Mouse (Mus musculus): ENCODE results near the gene Ano1. TPM values are rescaled to one million over a fixed set of nuclear protein-coding genes. Genes with fewer than 3 reads are reported as not detected.

Ano1 gene
- polyA plus RNA-seq, 1 experiment from 2014 or later = 9.8 TPM

GRCm38 (mm10) chr7:144739810-144740209 is 12.0 kb downstream of the Ano1 start:
- Histone ChIP-seq H3K4me1 (ENCODE audit: control insufficient read depth, insufficient read depth, low read length) (peaks cover 8% of the 10 kb centered on the region), H3K27me3 (ENCODE audit: control insufficient read depth, insufficient read depth, low read depth, low read length) (peaks cover 2% of the 10 kb centered on the region; the same call in 1 of the 2 replicates), H3K36me3 (ENCODE audit: control insufficient read depth, insufficient read depth, low read length) (no peaks in the 10 kb centered on the region), H3K4me3 (ENCODE audit: low read depth, low read length) (no peak overlapping the region), H3K9ac (ENCODE audit: low read depth, low read length) (no peak overlapping the region), H3K9me3 (replicated peaks; ENCODE audit: control insufficient read depth, low read length, poor library complexity, severe bottlenecking) (no peaks in the 10 kb centered on the region), H3K4me2 (ENCODE audit: low read length) (no peak overlapping the region), H3K27ac (ENCODE audit: low read length) (no peak overlapping the region)
- 51% methylated on average over 3 of the region's 3 CpGs for WGBS
- no peak for ATAC-seq

GRCm38 (mm10) chr7:144738357-144738798 is 13.4 kb downstream of the Ano1 start:
- ATAC-seq = peak; percentile 58; the same call in 1 of the 2 replicates
- no peak overlapping the region for H3K27ac ChIP-seq (ENCODE audit: low read length)
- H3K27me3 ChIP-seq (ENCODE audit: control insufficient read depth, insufficient read depth, low read depth, low read length) = peaks cover 2% of the 10 kb centered on the region; the same call in 1 of the 2 replicates
- H3K4me3 ChIP-seq (ENCODE audit: low read depth, low read length) = peak overlapping the region; percentile 48
- H3K4me1 ChIP-seq (ENCODE audit: control insufficient read depth, insufficient read depth, low read length) = peaks cover 8% of the 10 kb centered on the region
- H3K4me2 ChIP-seq (ENCODE audit: low read length) = peak overlapping the region; percentile 94
- under 1% methylated on average over 26 of the region's 33 CpGs for WGBS
- peak overlapping the region; percentile 72 for H3K9ac ChIP-seq (ENCODE audit: low read depth, low read length)
- no peaks in the 10 kb centered on the region for H3K36me3 ChIP-seq (ENCODE audit: control insufficient read depth, insufficient read depth, low read length)
- no peaks in the 10 kb centered on the region for H3K9me3 ChIP-seq (replicated peaks; ENCODE audit: control insufficient read depth, low read length, poor library complexity, severe bottlenecking)

GRCm38 (mm10) chr7:144731897-144732291 is 19.9 kb downstream of the Ano1 start:
- H3K27ac ChIP-seq (ENCODE audit: low read length) = no peak overlapping the region
- no peak overlapping the region for H3K4me3 ChIP-seq (ENCODE audit: low read depth, low read length)
- no peaks in the 10 kb centered on the region for H3K36me3 ChIP-seq (ENCODE audit: control insufficient read depth, insufficient read depth, low read length)
- no peaks in the 10 kb centered on the region; the same call in 1 of the 2 replicates for H3K27me3 ChIP-seq (ENCODE audit: control insufficient read depth, insufficient read depth, low read depth, low read length)
- no peaks in the 10 kb centered on the region for H3K4me1 ChIP-seq (ENCODE audit: control insufficient read depth, insufficient read depth, low read length)
- H3K9me3 ChIP-seq (replicated peaks; ENCODE audit: control insufficient read depth, low read length, poor library complexity, severe bottlenecking) = no peaks in the 10 kb centered on the region
- 35% methylated on average over 4 of the region's 4 CpGs for WGBS
- no peak overlapping the region for H3K9ac ChIP-seq (ENCODE audit: low read depth, low read length)
- no peak overlapping the region for H3K4me2 ChIP-seq (ENCODE audit: low read length)
- no peak for ATAC-seq

GRCm38 (mm10) chr7:144731182-144731896 is 20.4 kb downstream of the Ano1 start:
- no peaks in the 10 kb centered on the region for H3K9me3 ChIP-seq (replicated peaks; ENCODE audit: control insufficient read depth, low read length, poor library complexity, severe bottlenecking)
- H3K4me1 ChIP-seq (ENCODE audit: control insufficient read depth, insufficient read depth, low read length) = no peaks in the 10 kb centered on the region
- H3K4me2 ChIP-seq (ENCODE audit: low read length) = no peak overlapping the region
- 66% methylated on average over 9 of the region's 9 CpGs for WGBS
- H3K9ac ChIP-seq (ENCODE audit: low read depth, low read length) = no peak overlapping the region
- no peak overlapping the region for H3K27ac ChIP-seq (ENCODE audit: low read length)
- no peak for ATAC-seq
- no peaks in the 10 kb centered on the region for H3K36me3 ChIP-seq (ENCODE audit: control insufficient read depth, insufficient read depth, low read length)
- no peak overlapping the region for H3K4me3 ChIP-seq (ENCODE audit: low read depth, low read length)
- no peaks in the 10 kb centered on the region for H3K27me3 ChIP-seq (ENCODE audit: control insufficient read depth, insufficient read depth, low read depth, low read length)

GRCm38 (mm10) chr7:144724283-144724682 is 27.5 kb downstream of the Ano1 start:
- Histone ChIP-seq H3K9me3 (replicated peaks; ENCODE audit: control insufficient read depth, low read length, poor library complexity, severe bottlenecking) (no peaks in the 10 kb centered on the region), H3K9ac (ENCODE audit: low read depth, low read length) (no peak overlapping the region), H3K4me2 (ENCODE audit: low read length) (no peak overlapping the region), H3K36me3 (ENCODE audit: control insufficient read depth, insufficient read depth, low read length) (no peaks in the 10 kb centered on the region), H3K27me3 (ENCODE audit: control insufficient read depth, insufficient read depth, low read depth, low read length) (no peaks in the 10 kb centered on the region), H3K27ac (ENCODE audit: low read length) (no peak overlapping the region), H3K4me1 (ENCODE audit: control insufficient read depth, insufficient read depth, low read length) (no peaks in the 10 kb centered on the region), H3K4me3 (ENCODE audit: low read depth, low read length) (no peak overlapping the region)
- 65% methylated on average over 1 of the region's 1 CpGs for WGBS
- ATAC-seq = no peak

GRCm38 (mm10) chr7:144719956-144720355 is 31.8 kb downstream of the Ano1 start:
- H3K4me3 ChIP-seq (ENCODE audit: low read depth, low read length) = no peak overlapping the region
- H3K36me3 ChIP-seq (ENCODE audit: control insufficient read depth, insufficient read depth, low read length) = no peaks in the 10 kb centered on the region
- H3K9ac ChIP-seq (ENCODE audit: low read depth, low read length) = no peak overlapping the region
- no peak for ATAC-seq
- no peaks in the 10 kb centered on the region for H3K9me3 ChIP-seq (replicated peaks; ENCODE audit: control insufficient read depth, low read length, poor library complexity, severe bottlenecking)
- no peak overlapping the region for H3K27ac ChIP-seq (ENCODE audit: low read length)
- H3K4me2 ChIP-seq (ENCODE audit: low read length) = no peak overlapping the region
- WGBS = 93% methylated on average over 4 of the region's 4 CpGs
- H3K4me1 ChIP-seq (ENCODE audit: control insufficient read depth, insufficient read depth, low read length) = no peaks in the 10 kb centered on the region
- H3K27me3 ChIP-seq (ENCODE audit: control insufficient read depth, insufficient read depth, low read depth, low read length) = no peaks in the 10 kb centered on the region

- no peaks in the 10 kb centered on the region for H3K9me3 ChIP-seq (replicated peaks; ENCODE audit: control insufficient read depth, low read length, poor library complexity, severe bottlenecking)
- 84% methylated on average over 5 of the region's 5 CpGs for WGBS
These were observed 34.0 kb downstream of the Ano1 start for GRCm38 (mm10) chr7:144717736-144718135.

GRCm38 (mm10) chr7:144697870-144698269 is 53.9 kb downstream of the Ano1 start:
- H3K4me2 ChIP-seq (ENCODE audit: low read length) = no peak overlapping the region
- ATAC-seq = no peak
- no peaks in the 10 kb centered on the region; the same call in 1 of the 2 replicates for H3K9me3 ChIP-seq (replicated peaks; ENCODE audit: control insufficient read depth, low read length, poor library complexity, severe bottlenecking)
- no peaks in the 10 kb centered on the region for H3K36me3 ChIP-seq (ENCODE audit: control insufficient read depth, insufficient read depth, low read length)
- no peak overlapping the region for H3K27ac ChIP-seq (ENCODE audit: low read length)
- WGBS = 87% methylated on average over 9 of the region's 9 CpGs
- H3K4me3 ChIP-seq (ENCODE audit: low read depth, low read length) = no peak overlapping the region
- H3K27me3 ChIP-seq (ENCODE audit: control insufficient read depth, insufficient read depth, low read depth, low read length) = no peaks in the 10 kb centered on the region
- H3K4me1 ChIP-seq (ENCODE audit: control insufficient read depth, insufficient read depth, low read length) = no peaks in the 10 kb centered on the region
- H3K9ac ChIP-seq (ENCODE audit: low read depth, low read length) = no peak overlapping the region

More at GRCm38 (mm10) chr7:144717736-144718135, 34.0 kb downstream of the Ano1 start:
- H3K4me3 ChIP-seq (ENCODE audit: low read depth, low read length) = no peak overlapping the region
- H3K36me3 ChIP-seq (ENCODE audit: control insufficient read depth, insufficient read depth, low read length) = no peaks in the 10 kb centered on the region
- H3K27ac ChIP-seq (ENCODE audit: low read length) = no peak overlapping the region
- no peak for ATAC-seq
- no peak overlapping the region for H3K9ac ChIP-seq (ENCODE audit: low read depth, low read length)
- no peaks in the 10 kb centered on the region for H3K27me3 ChIP-seq (ENCODE audit: control insufficient read depth, insufficient read depth, low read depth, low read length)
- no peak overlapping the region for H3K4me2 ChIP-seq (ENCODE audit: low read length)
- H3K4me1 ChIP-seq (ENCODE audit: control insufficient read depth, insufficient read depth, low read length) = no peaks in the 10 kb centered on the region
